Mouse (Mus musculus) neural tube, postnatal 0 days (tissue): ENCODE results near the gene Gm13287. TPM values are rescaled to one million over a fixed set of nuclear protein-coding genes. Genes with fewer than 3 reads are reported as not detected.

Source experiments
- polyA plus RNA-seq: library from polyadenylated mRNA; unstranded; fragments of >200 nt; fragmentation: Nextera tagmentation; extraction: Ambion mirVana; gene quantifications from 2 replicates; pipeline ENCODE4 v1.2.1, GENCODE M21; 2015

The Gm13287 gene
- polyA plus RNA-seq, 1 experiment from 2014 or later = not detected

Other genes starting within 250 kb of the Gm13287 start
- gene Ifna15, start 245.0 kb upstream of the Gm13287 start, polyA plus RNA-seq = not detected in 2 replicates
- not detected in 2 replicates for gene Ifna14, start 231.5 kb upstream of the Gm13287 start, polyA plus RNA-seq
- not detected in 2 replicates for gene Ifna9, start 210.9 kb upstream of the Gm13287 start, polyA plus RNA-seq
- gene Ifna12, start 199.9 kb upstream of the Gm13287 start, polyA plus RNA-seq = not detected in 2 replicates
- gene C87499, start 168.8 kb upstream of the Gm13287 start, polyA plus RNA-seq = not detected in 2 replicates
- gene Ifna13, start 158.8 kb upstream of the Gm13287 start, polyA plus RNA-seq = not detected in 2 replicates
- gene Ifna16, start 126.3 kb upstream of the Gm13287 start, polyA plus RNA-seq = not detected in 2 replicates
- not detected in 2 replicates for gene Ifna2, start 119.3 kb upstream of the Gm13287 start, polyA plus RNA-seq
- not detected in 2 replicates for gene Ifnab, start 111.9 kb upstream of the Gm13287 start, polyA plus RNA-seq
- gene Gm26566, start 81.4 kb upstream of the Gm13287 start, polyA plus RNA-seq = 0.15 and 1.1 TPM in 2 replicates
- 68.0 and 72.4 TPM in 2 replicates for gene Klhl9, start 80.8 kb upstream of the Gm13287 start, polyA plus RNA-seq
- not detected in 2 replicates for gene Gm13271, start 48.4 kb upstream of the Gm13287 start, polyA plus RNA-seq
- not detected in 2 replicates for gene Gm13283, start 43.1 kb upstream of the Gm13287 start, polyA plus RNA-seq
- 0.23 TPM in 1 of 2 replicates, not detected in the other for gene Gm13290, start 29.4 kb upstream of the Gm13287 start, polyA plus RNA-seq
- not detected in 2 replicates for gene Gm13289, start 26.3 kb upstream of the Gm13287 start, polyA plus RNA-seq
- gene Gm13272, start 23.4 kb upstream of the Gm13287 start, polyA plus RNA-seq = not detected in 2 replicates
- gene Ifnz, start 21.1 kb upstream of the Gm13287 start, polyA plus RNA-seq = not detected in 2 replicates
- gene Gm13276, start 17.5 kb upstream of the Gm13287 start, polyA plus RNA-seq = not detected in 2 replicates
- gene Gm13277, start 14.6 kb upstream of the Gm13287 start, polyA plus RNA-seq = not detected in 2 replicates
- not detected in 2 replicates for gene Gm13278, start 11.7 kb upstream of the Gm13287 start, polyA plus RNA-seq
- not detected in 2 replicates for gene Gm13275, start 8.8 kb upstream of the Gm13287 start, polyA plus RNA-seq
- not detected in 2 replicates for gene Gm13279, start 5.9 kb upstream of the Gm13287 start, polyA plus RNA-seq
- 0.22 and 0.46 TPM in 2 replicates for gene Gm13285, start 3.6 kb upstream of the Gm13287 start, polyA plus RNA-seq
- not detected in 2 replicates for gene Gm13288, start 2.3 kb downstream of the Gm13287 start, polyA plus RNA-seq
- gene Ifna7, start 13.0 kb downstream of the Gm13287 start, polyA plus RNA-seq = not detected in 2 replicates
- not detected in 2 replicates for gene Ifna11, start 16.7 kb downstream of the Gm13287 start, polyA plus RNA-seq
- gene Ifna6, start 24.2 kb downstream of the Gm13287 start, polyA plus RNA-seq = not detected in 2 replicates
- not detected in 2 replicates for gene Ifna5, start 32.3 kb downstream of the Gm13287 start, polyA plus RNA-seq
- gene Ifna4, start 38.6 kb downstream of the Gm13287 start, polyA plus RNA-seq = not detected in 2 replicates
- not detected in 2 replicates for gene Ifna1, start 46.8 kb downstream of the Gm13287 start, polyA plus RNA-seq
- gene Ifne, start 76.9 kb downstream of the Gm13287 start, polyA plus RNA-seq = not detected in 2 replicates